Mouse (Mus musculus): ENCODE measurements around the gene Mnt.

Gene Mnt

GRCm38 (mm10) chr11:74830256-74831161, at the start of gene Mnt:
Gene Mnt (plus strand): TSS chr11:74830920.
- DNase-seq (ENCODE audit: low spot score): peak; percentile 100

DNA sequence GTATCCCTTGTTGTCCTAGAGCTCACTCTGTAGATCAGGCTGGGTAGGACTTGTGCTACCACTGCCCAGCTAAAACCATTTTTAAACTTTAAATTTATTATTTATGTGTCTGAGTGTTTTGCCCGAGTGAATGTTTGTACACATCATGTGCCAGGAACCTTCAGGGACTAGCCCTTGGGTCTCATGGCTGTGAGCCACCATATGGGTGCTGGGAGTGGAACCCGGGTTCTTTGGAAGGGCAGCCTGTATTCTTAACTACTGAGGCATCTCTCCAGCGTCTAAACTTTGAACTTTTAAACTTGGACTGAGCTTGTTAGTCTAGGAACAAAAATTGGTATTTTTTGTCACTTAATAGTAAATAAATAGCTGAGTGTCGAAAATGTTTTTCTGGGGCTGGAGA, 37.8 kb upstream of the Mnt start:
- DNase-seq (ENCODE audit: low spot score): no peak

- DNase-seq (ENCODE audit: low spot score): no peak
These were observed 30.1 kb upstream of the Mnt start for GRCm38 (mm10) chr11:74800658-74801057.

DNA sequence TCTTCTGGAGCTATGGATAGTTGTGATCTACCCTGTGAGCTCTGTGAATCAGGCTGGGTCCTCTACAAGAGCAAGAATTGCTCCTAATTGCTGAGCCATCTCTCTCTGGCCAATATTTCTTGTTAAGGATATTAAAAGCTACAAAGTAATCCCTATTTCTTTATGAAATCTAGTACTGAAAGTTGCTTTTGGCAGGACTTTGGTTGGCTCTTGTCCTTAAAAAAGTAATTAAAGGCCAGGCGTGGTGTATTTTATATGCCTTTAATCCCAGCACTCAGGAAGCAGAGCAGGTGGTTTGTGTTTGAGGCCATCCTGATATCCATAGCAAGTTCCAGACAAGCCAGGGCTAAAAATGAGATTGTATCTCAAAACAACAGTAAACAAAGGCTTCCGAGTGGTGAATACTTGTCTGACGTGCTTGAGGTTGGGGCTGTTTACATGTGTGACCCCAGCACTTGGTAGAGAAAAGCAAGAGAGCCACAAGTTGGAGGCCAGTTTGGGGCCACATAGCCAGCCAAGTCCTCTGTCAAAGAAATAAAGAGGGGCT, 26.6 kb upstream of the Mnt start:
- DNase-seq (ENCODE audit: low spot score): no peak

DNA sequence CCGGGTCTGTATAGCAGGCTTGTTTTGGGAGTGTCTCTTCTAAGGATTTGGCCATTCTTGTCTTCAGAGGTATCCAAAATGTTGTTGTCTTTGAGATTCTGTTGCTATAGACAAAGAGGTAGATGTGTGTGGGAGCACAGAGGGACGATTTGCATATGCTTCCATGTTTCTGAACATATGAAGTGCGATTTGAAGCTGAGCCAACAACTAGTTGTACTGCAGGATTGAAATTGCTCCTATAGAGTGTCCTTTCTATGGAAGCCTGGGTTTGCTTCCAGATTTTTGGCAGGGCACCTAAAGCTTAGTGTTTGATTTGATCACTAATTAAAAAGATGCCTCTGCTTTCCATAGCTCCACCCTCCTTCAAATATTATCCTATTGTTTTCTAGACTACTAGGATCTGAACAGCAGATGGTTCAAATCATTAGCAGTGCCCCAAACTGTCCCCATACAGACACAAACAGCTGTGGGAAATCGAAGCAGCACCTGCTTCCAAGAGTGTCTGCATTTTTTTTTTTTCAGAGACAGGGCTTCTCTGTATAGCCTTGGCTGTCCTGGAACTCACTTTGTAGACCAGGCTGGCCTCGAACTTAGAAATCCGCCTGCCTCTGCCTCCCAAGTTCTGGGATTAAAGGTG, 23.4 kb upstream of the Mnt start:
- DNase-seq (ENCODE audit: low spot score): no peak

- no peak for DNase-seq (ENCODE audit: low spot score)
These were observed 22.4 kb upstream of the Mnt start for GRCm38 (mm10) chr11:74808251-74808853.

- no peak for DNase-seq (ENCODE audit: low spot score)
These were observed 20.6 kb upstream of the Mnt start for GRCm38 (mm10) chr11:74810134-74810533.

DNA sequence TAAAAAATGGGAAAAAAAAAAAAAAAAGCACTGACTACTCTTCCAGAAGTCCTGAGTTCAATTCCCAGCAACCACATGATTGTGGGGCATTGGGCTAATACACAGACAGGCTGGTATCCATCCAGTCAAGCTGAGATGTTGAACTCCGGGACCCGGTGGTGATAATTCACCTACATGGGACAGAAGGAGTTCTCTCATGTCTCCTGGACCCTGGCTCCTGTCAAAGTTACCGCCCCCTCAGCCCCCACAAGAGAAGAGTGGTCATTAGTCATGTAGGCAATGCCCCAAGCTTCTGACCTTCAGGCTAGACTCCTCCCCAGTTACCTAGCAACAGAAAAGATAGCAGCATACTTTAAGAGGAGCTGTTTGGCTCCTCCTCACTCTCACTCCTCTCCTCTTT, 19.7 kb upstream of the Mnt start:
- DNase-seq (ENCODE audit: low spot score): peak; percentile 24

DNA sequence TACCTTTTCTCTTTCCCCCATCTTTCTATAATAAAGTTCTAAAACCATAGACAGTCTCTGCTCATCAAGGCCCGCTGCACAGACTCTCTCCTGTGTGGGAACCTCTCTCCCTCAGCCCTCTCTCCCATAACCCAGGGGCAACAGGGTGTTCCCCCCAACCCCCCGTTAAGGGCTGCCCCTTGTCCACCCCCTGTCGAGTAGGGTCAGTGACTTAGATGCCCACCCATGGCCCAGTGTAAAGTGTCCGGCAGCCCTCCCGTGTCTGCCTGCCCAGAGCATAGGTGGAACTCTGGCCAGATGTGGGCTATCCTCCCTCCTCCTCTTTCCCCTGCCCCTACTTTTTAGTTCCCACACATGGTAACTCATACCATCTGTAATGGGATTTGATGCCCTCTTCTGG, 19.2 kb upstream of the Mnt start:
- DNase-seq (ENCODE audit: low spot score): no peak

GRCm38 (mm10) chr11:74815795-74816194, 14.9 kb upstream of the Mnt start:
- no peak for DNase-seq (ENCODE audit: low spot score)

GRCm38 (mm10) chr11:74820921-74821320, 9.8 kb upstream of the Mnt start:
- DNase-seq (ENCODE audit: low spot score): no peak

DNA sequence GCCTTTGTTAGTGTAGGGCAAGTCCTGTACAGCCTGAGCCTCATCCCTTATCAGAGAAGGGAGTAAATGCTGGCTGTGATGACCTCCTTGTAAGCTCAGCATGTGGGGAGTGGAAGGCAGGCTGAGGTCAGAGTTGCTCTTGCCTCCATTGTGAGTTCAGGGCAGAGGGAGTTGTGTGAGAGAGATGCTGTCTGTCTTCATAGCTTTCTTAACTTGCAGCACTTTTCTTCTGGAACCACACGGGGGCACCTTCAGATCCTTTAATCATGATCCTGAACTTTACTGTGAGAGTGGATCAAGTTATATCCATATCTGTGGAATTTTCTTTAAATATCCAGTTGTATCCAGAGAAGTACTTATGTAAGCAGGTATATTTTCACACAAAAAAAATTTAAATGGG, 9.3 kb upstream of the Mnt start:
- DNase-seq (ENCODE audit: low spot score): no peak

DNA sequence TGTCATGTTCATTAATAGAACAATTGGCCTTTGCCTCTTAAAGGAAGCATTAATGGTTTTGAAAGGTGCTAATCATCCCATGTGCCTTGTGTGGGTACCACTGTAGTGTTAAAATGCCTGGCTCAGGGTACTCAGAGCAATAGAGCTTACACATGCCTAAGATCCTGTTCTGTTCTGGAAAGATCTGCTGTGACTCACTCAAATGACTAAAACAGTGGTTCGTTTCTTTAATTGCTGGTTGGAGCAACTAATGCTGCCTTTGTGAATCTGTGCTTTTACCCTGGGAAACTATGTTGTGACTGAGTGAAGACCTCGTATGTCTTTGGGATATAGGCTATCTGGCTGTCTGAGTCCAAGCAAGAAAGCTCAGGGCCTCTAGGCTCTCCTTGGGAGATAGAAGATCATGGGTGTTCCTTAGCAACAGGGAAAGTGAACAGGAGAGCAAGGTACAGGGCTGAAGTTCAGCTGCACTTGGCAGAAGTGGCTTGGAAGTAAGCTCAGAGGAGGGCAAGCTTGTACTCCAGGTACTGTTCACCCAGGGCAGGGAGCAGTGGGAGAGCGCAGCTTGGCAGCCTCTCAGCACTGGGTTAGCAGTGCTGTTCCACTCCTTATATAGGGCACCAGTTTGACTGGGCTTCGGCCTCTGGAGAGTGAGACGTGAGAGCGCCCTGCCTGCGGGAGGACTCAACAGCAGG, 7.8 kb upstream of the Mnt start:
- no peak for DNase-seq (ENCODE audit: low spot score)

DNA sequence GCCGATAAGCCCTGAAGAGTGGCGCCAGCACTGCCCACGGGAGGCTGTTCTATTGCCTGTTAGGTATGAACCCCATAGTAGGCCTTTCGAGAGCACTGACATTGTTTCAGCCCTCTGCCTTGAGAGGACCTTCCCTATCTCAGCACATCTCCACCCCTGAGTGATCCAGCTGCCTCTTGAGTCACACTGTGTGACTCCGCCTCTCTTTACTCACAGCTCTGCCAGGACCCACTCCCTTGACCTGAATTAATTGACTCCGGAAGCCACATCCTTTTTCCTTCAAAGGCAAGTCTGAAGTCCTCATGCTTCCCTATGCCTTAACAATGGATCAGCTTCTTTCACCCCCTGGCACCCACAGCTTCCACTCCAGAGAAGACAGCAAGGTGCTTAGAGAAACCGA, 4.6 kb upstream of the Mnt start:
- DNase-seq (ENCODE audit: low spot score): no peak

DNA sequence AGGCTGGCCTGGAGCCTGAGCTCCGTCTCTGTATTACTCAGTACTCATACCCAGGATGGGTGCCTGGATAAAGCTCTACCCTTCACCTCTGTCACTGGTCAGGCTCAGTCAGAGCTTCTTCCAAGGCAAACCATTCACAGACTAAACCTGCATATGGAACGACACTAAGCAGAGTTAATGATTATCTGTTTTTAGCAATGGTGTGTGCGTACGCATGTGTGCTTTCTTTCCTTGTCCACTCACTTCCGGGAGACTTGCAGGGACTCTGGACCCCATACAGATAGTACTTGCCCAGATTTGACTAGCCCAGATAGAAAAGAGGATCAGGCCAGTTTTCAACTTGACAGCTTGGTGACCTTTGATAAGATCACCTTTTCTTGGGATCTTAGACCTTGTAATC, 4.0 kb upstream of the Mnt start:
- DNase-seq (ENCODE audit: low spot score): no peak

- no peak for DNase-seq (ENCODE audit: low spot score)
These were observed 2.8 kb upstream of the Mnt start for GRCm38 (mm10) chr11:74827791-74828403.

- no peak for DNase-seq (ENCODE audit: low spot score)
These were observed 2.3 kb upstream of the Mnt start for GRCm38 (mm10) chr11:74828404-74828931.

- no peak for DNase-seq (ENCODE audit: low spot score)
These were observed 1.7 kb upstream of the Mnt start for GRCm38 (mm10) chr11:74828965-74829550.

DNA sequence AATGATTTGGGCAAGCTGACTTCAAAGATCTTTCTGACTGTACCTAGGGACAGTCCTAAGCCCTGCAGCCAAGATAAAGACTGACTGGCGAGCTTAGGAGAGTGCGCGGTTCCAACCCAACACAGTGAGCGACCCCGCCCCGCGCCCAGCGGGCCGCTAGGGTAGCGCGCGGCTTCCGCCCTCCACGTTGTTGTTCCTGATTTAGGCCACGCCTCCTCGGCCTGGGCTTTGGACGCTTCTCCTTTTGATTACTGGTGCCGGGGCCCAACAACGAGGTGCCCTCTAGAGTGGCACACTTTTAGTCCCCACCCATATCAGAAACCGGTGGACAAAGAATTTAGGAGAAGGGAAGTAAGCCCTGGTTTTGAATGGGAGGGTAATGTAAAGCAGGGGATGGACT, 908 bp upstream of the Mnt start:
- DNase-seq (ENCODE audit: low spot score): peak; percentile 80

DNA sequence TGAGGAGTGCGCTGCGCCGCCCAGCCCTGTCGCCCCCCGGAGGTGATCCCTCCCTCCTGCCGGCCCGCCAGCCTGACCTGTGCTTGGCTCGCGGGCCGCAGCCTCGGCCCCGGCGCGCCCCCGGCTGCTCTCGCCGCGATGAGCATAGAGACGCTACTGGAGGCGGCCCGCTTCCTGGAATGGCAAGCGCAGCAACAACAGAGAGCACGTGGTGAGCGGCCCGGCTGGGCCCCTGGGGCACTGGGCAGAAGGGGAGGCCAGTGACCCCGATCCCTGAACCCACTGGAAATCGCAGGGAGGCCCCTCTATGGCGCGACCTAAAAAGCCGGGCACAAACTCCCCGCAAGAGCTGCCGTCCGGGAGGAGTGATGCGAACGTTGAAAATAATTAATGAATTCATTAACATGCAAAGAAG, 478 bp downstream of the Mnt start:
- no peak for DNase-seq (ENCODE audit: low spot score)

Measured in ovary, adult 18-20 months (tissue).